Mouse (Mus musculus): ENCODE data around the gene Trim25. TPM values are rescaled to one million over a fixed set of nuclear protein-coding genes. Genes with fewer than 3 reads are reported as not detected.
A peak's percentile ranks its signal among the peaks of the same experiment; 100 is the strongest.

Trim25 gene
- total RNA-seq, 2 experiments from 2014 or later: 5.9 to 9.0 TPM

GRCm38 (mm10) chr11:89017514-89018182, 18.5 kb downstream of the Trim25 start:
- DNase-seq: no peak
- H3K4me3 ChIP-seq: no peak overlapping the region
- H3K27ac ChIP-seq: no peak overlapping the region
- intact Hi-C loops (cut with DNase I): no loop called here
- no peak for TF ChIP-seq CTCF (IDR thresholded peaks at IDR 0.05)

- Histone ChIP-seq H3K27ac (no peak overlapping the region), H3K4me3 (no peak overlapping the region)
- peak; percentile 42 for TF ChIP-seq CTCF (IDR thresholded peaks at IDR 0.05)
- DNase-seq: no peak
- intact Hi-C loops (cut with DNase I): no loop called here
Observed at GRCm38 (mm10) chr11:89020681-89021305, 21.6 kb downstream of the Trim25 start.

GRCm38 (mm10) chr11:89021687-89022086, 22.5 kb downstream of the Trim25 start:
- H3K27ac ChIP-seq: no peak overlapping the region
- intact Hi-C loops (cut with DNase I): no loop called here

GRCm38 (mm10) chr11:89022120-89022731, 23.1 kb downstream of the Trim25 start:
- no peak for TF ChIP-seq CTCF (IDR thresholded peaks at IDR 0.05)
- intact Hi-C loops (cut with DNase I): no loop called here
- H3K27ac ChIP-seq: no peak overlapping the region
- no peak for DNase-seq
- H3K4me3 ChIP-seq: no peak overlapping the region

More at GRCm38 (mm10) chr11:89021687-89022086, 22.5 kb downstream of the Trim25 start:
- H3K4me3 ChIP-seq: no peak overlapping the region
- no peak for DNase-seq
- TF ChIP-seq CTCF (IDR thresholded peaks at IDR 0.05): no peak

- intact Hi-C loops (cut with DNase I): no loop called here
- peak overlapping the region; percentile 78 for H3K27ac ChIP-seq
Observed at GRCm38 (mm10) chr11:89023477-89023876, 24.3 kb downstream of the Trim25 start.

GRCm38 (mm10) chr11:89024181-89024881, 25.2 kb downstream of the Trim25 start:
- H3K4me3 ChIP-seq: no peak overlapping the region; the same call in 1 of the 2 replicates
- DNase-seq: peak; percentile 82
- peak overlapping the region; percentile 78 for H3K27ac ChIP-seq
- no peak for TF ChIP-seq CTCF (IDR thresholded peaks at IDR 0.05)
- intact Hi-C loops (cut with DNase I): no loop called here

More at GRCm38 (mm10) chr11:89023477-89023876, 24.3 kb downstream of the Trim25 start:
- TF ChIP-seq CTCF (IDR thresholded peaks at IDR 0.05): no peak
- no peak for DNase-seq
- no peak overlapping the region for H3K4me3 ChIP-seq

- no peak overlapping the region for H3K4me3 ChIP-seq
- no peak for DNase-seq
- no peak for TF ChIP-seq CTCF (IDR thresholded peaks at IDR 0.05)
- intact Hi-C loops (cut with DNase I): no loop called here
- H3K27ac ChIP-seq: peak overlapping the region; percentile 78
Observed at GRCm38 (mm10) chr11:89025603-89026002, 26.4 kb downstream of the Trim25 start.

- no peak for DNase-seq
- intact Hi-C loops (cut with DNase I): no loop called here
- no peak overlapping the region for H3K4me3 ChIP-seq
- no peak for TF ChIP-seq CTCF (IDR thresholded peaks at IDR 0.05)
- H3K27ac ChIP-seq: peak overlapping the region; percentile 78
Observed at GRCm38 (mm10) chr11:89026117-89026516, 26.9 kb downstream of the Trim25 start.

- no peak for TF ChIP-seq CTCF (IDR thresholded peaks at IDR 0.05)
- peak overlapping the region; percentile 52 for H3K27ac ChIP-seq
- H3K4me3 ChIP-seq: no peak overlapping the region
- intact Hi-C loops (cut with DNase I): no loop called here
- DNase-seq: peak; percentile 30
Observed at GRCm38 (mm10) chr11:89027955-89028361, 28.8 kb downstream of the Trim25 start.

- DNase-seq: no peak
- TF ChIP-seq CTCF (IDR thresholded peaks at IDR 0.05): no peak
- peak overlapping the region; percentile 52 for H3K27ac ChIP-seq
- no peak overlapping the region for H3K4me3 ChIP-seq
- intact Hi-C loops (cut with DNase I): no loop called here
Observed at GRCm38 (mm10) chr11:89028871-89029405, 29.8 kb downstream of the Trim25 start.

GRCm38 (mm10) chr11:89030552-89030951, 31.4 kb downstream of the Trim25 start:
- H3K27ac ChIP-seq: no peak overlapping the region
- no peak for DNase-seq
- H3K4me3 ChIP-seq: no peak overlapping the region
- TF ChIP-seq CTCF (IDR thresholded peaks at IDR 0.05): no peak
- intact Hi-C loops (cut with DNase I): loop anchor here (10.0 kb wide), 1 partner anchor 126 kb away; no protein-coding TSS in a partner anchor

GRCm38 (mm10) chr11:89031189-89031588, 32.0 kb downstream of the Trim25 start:
- no peak overlapping the region for H3K27ac ChIP-seq
- H3K4me3 ChIP-seq: no peak overlapping the region
- DNase-seq: no peak
- intact Hi-C loops (cut with DNase I): loop anchor here (10.0 kb wide), 1 partner anchor 126 kb away; no protein-coding TSS in a partner anchor
- no peak for TF ChIP-seq CTCF (IDR thresholded peaks at IDR 0.05)

Data from gastrocnemius, adult 2 months (tissue).